Mouse (Mus musculus) liver, embryonic 11.5 days (tissue): ENCODE measurements at regions not wholly inside any gene's neighbourhood (a gene's known extent, or its start where the extent isn't known, plus 50 kb on each side); places are given as distances from the start of the nearest gene placed in this dataset.

Experiments
- ATAC-seq: fragments of 200-750 bp; cut with Nextera tagmentation; replicated peaks from 2 replicates; pipeline ENCODE4 v1.8.0; 2017; ENCODE audit warnings: moderate number of reproducible peaks, mild to moderate bottlenecking, moderate TSS enrichment, moderate library complexity; ENCODE audit not compliant: low FRiP score
- DNase-seq: peaks from one replicate; pipeline ENCODE4 v3.0.0-alpha.2; 2017; ENCODE audit warnings: low spot score
- H3K27ac ChIP-seq: fragments of 300-500 bp; sonication (generic); 2 replicates; pipeline ENCODE4 v1.5.1; 2014; ENCODE audit warnings: mild to moderate bottlenecking, low read depth, low read length, control low read depth
- H3K27me3 ChIP-seq: fragments of 300-500 bp; sonication (generic); replicated peaks from 2 replicates; pipeline ENCODE4 v1.6.1; 2014; ENCODE audit warnings: low read length, mixed read lengths; ENCODE audit not compliant: control insufficient read depth, insufficient read depth
- H3K36me3 ChIP-seq: fragments of 300-500 bp; sonication (generic); 2 replicates; pipeline ENCODE4 v1.6.1; 2014; ENCODE audit warnings: mild to moderate bottlenecking, low read length, moderate library complexity, mixed read lengths; ENCODE audit not compliant: control insufficient read depth, insufficient read depth
- H3K4me1 ChIP-seq: fragments of 300-500 bp; sonication (generic); replicated peaks from 2 replicates; pipeline ENCODE4 v1.6.1; 2014; ENCODE audit warnings: low read length, mixed read lengths; ENCODE audit not compliant: control insufficient read depth, insufficient read depth
- H3K4me2 ChIP-seq: fragments of 300-500 bp; sonication (generic); 2 replicates; pipeline ENCODE4 v1.6.1; 2014; ENCODE audit warnings: mild to moderate bottlenecking, control low read depth, moderate library complexity
- H3K4me3 ChIP-seq: fragments of 300-500 bp; sonication (generic); 2 replicates; pipeline ENCODE4 v1.5.1; 2014; ENCODE audit warnings: low read depth, low read length, control low read depth
- H3K9ac ChIP-seq: fragments of 300-500 bp; sonication (generic); 2 replicates; pipeline ENCODE4 v1.6.1; 2014; ENCODE audit warnings: low read depth, low read length, control low read depth
- H3K9me3 ChIP-seq: fragments of 300-500 bp; sonication (generic); 2 replicates; pipeline ENCODE4 v1.6.1; 2016; ENCODE audit warnings: low read length, inconsistent platforms, mixed read lengths; ENCODE audit not compliant: control insufficient read depth
- WGBS: fragments of 180-500 bp; shearing (Covaris S2); extraction: QIAGEN DNeasy Blood & Tissue Kit; methylation state at CpG from one replicate; pipeline ENCODE4 v1.1.7; 2014; 5-methylcytosine and 5-hydroxymethylcytosine counted together

GRCm38 (mm10) chr4:154772077-154772462 lies 65.2 kb upstream of the Ttc34 start:
- no peaks in the 10 kb centered on the region for H3K27me3 ChIP-seq
- H3K4me1 ChIP-seq = peaks cover 3% of the 10 kb centered on the region; the same call in 1 of the 2 replicates
- WGBS = 54% methylated on average over 4 of the region's 4 CpGs
- H3K4me3 ChIP-seq = no peak overlapping the region
- H3K36me3 ChIP-seq = no peaks in the 10 kb centered on the region
- no peak overlapping the region for H3K27ac ChIP-seq
- no peak overlapping the region for H3K9ac ChIP-seq
- DNase-seq = no peak
- H3K9me3 ChIP-seq = no peaks in the 10 kb centered on the region
- peak; percentile 61 for ATAC-seq
- H3K4me2 ChIP-seq = no peak overlapping the region

- Histone ChIP-seq H3K27ac (no peak overlapping the region), H3K9ac (no peak overlapping the region), H3K36me3 (no peaks in the 10 kb centered on the region), H3K4me3 (no peak overlapping the region), H3K27me3 (no peaks in the 10 kb centered on the region), H3K4me1 (peaks cover 3% of the 10 kb centered on the region; the same call in 1 of the 2 replicates), H3K9me3 (no peaks in the 10 kb centered on the region), H3K4me2 (no peak overlapping the region)
- no peak for ATAC-seq
- DNase-seq = no peak
- 52% methylated on average over 3 of the region's 3 CpGs for WGBS
Measured at GRCm38 (mm10) chr4:154773830-154774229, 63.4 kb upstream of the Ttc34 start.

- Histone ChIP-seq H3K9me3 (no peaks in the 10 kb centered on the region), H3K4me2 (no peak overlapping the region), H3K4me1 (peaks cover 3% of the 10 kb centered on the region; the same call in 1 of the 2 replicates), H3K27ac (no peak overlapping the region), H3K27me3 (no peaks in the 10 kb centered on the region), H3K36me3 (no peaks in the 10 kb centered on the region), H3K9ac (no peak overlapping the region), H3K4me3 (no peak overlapping the region)
- 48% methylated on average over 2 of the region's 2 CpGs for WGBS
- no peak for DNase-seq
- ATAC-seq = no peak
Measured at GRCm38 (mm10) chr4:154774332-154774731, 62.9 kb upstream of the Ttc34 start.

- no peak for ATAC-seq
- Histone ChIP-seq H3K27me3 (no peaks in the 10 kb centered on the region; the same call in 1 of the 2 replicates), H3K36me3 (no peaks in the 10 kb centered on the region), H3K27ac (no peak overlapping the region), H3K9me3 (no peaks in the 10 kb centered on the region), H3K4me3 (no peak overlapping the region), H3K4me1 (no peaks in the 10 kb centered on the region), H3K9ac (no peak overlapping the region), H3K4me2 (no peak overlapping the region)
- 88% methylated on average over 1 of the region's 1 CpGs for WGBS
- no peak for DNase-seq
Measured at GRCm38 (mm10) chr4:154778818-154779217, 58.4 kb upstream of the Ttc34 start.

- no peaks in the 10 kb centered on the region; the same call in 1 of the 2 replicates for H3K27me3 ChIP-seq
- H3K36me3 ChIP-seq = no peaks in the 10 kb centered on the region
- DNase-seq (no peak), ATAC-seq (no peak)
- no peaks in the 10 kb centered on the region for H3K9me3 ChIP-seq
- no peak overlapping the region for H3K4me2 ChIP-seq
- WGBS = 45% methylated on average over 11 of the region's 11 CpGs
- H3K4me1 ChIP-seq = no peaks in the 10 kb centered on the region
- no peak overlapping the region for H3K27ac ChIP-seq
- H3K9ac ChIP-seq = no peak overlapping the region
- no peak overlapping the region for H3K4me3 ChIP-seq
Measured at GRCm38 (mm10) chr4:154781391-154781790, 55.9 kb upstream of the Ttc34 start.

GRCm38 (mm10) chr4:154782291-154782690 lies 55.0 kb upstream of the Ttc34 start:
- no peak for ATAC-seq
- H3K9ac ChIP-seq = no peak overlapping the region

GRCm38 (mm10) chr4:154785282-154785987 lies 51.8 kb upstream of the Ttc34 start:
- Histone ChIP-seq H3K4me2 (no peak overlapping the region), H3K27ac (no peak overlapping the region), H3K36me3 (no peaks in the 10 kb centered on the region), H3K4me1 (no peaks in the 10 kb centered on the region), H3K4me3 (no peak overlapping the region), H3K9me3 (no peaks in the 10 kb centered on the region), H3K27me3 (no peaks in the 10 kb centered on the region; the same call in 1 of the 2 replicates), H3K9ac (no peak overlapping the region)
- 37% methylated on average over 8 of the region's 8 CpGs for WGBS
- ATAC-seq (no peak), DNase-seq (no peak)

More at GRCm38 (mm10) chr4:154782291-154782690, 55.0 kb upstream of the Ttc34 start:
- Histone ChIP-seq H3K4me1 (no peaks in the 10 kb centered on the region), H3K4me3 (no peak overlapping the region), H3K9me3 (no peaks in the 10 kb centered on the region), H3K36me3 (no peaks in the 10 kb centered on the region), H3K27ac (no peak overlapping the region), H3K27me3 (no peaks in the 10 kb centered on the region; the same call in 1 of the 2 replicates), H3K4me2 (no peak overlapping the region)
- DNase-seq = no peak
- WGBS = 78% methylated on average over 8 of the region's 8 CpGs

- no peak for ATAC-seq
- Histone ChIP-seq H3K4me2 (no peak overlapping the region), H3K4me3 (no peak overlapping the region), H3K9me3 (no peaks in the 10 kb centered on the region), H3K4me1 (no peaks in the 10 kb centered on the region), H3K9ac (no peak overlapping the region), H3K27me3 (no peaks in the 10 kb centered on the region; the same call in 1 of the 2 replicates), H3K27ac (no peak overlapping the region), H3K36me3 (no peaks in the 10 kb centered on the region)
- DNase-seq = no peak
- 67% methylated on average over 8 of the region's 8 CpGs for WGBS
Measured at GRCm38 (mm10) chr4:154787190-154787589, 50.1 kb upstream of the Ttc34 start.
